Mouse (Mus musculus) testis, adult 2 months (tissue): ENCODE measurements around the gene Sult1c2.

Experiments used
- CTCF ChIP-seq: fragments of 200-500 bp; IDR thresholded peaks from 2 replicates; pipeline ENCODE4 v1.5.1; 2012; ENCODE audit warnings: low read depth, mild to moderate bottlenecking, inconsistent platforms, low read length, moderate library complexity; ENCODE audit not compliant: control insufficient read depth, insufficient read depth, insufficient replicate concordance
- POLR2A ChIP-seq: fragments of 200-500 bp; IDR thresholded peaks from 2 replicates; pipeline ENCODE4 v1.6.1; 2012; ENCODE audit warnings: low read depth, mild to moderate bottlenecking, inconsistent platforms, low read length, moderate library complexity; ENCODE audit not compliant: control insufficient read depth

- no peak for TF ChIP-seq POLR2A
- TF ChIP-seq CTCF: no peak
Measured at GRCm38 (mm10) chr17:53783381-53783780, 62.8 kb downstream of the Sult1c2 start.
